ENCODE assay signal across 8 mouse cellular contexts in genomic region chr7:114253885-114254833, GRCm38 (mm10). TPM values are rescaled to one million over a fixed set of nuclear protein-coding genes. Genes with fewer than 3 reads are reported as not detected.
DNase-seq lines count a peak whose midpoint lies in the region; ATAC-seq and TF ChIP-seq lines count a peak whose summit lies in the region.

Gene Copb1 (minus strand): TSS chr7:114254711.

- peak; percentile 87 for DNase-seq in c-Kit-positive CD71-positive TER-119-positive erythroid progenitor cells, embryonic 14.5 days (ENCODE audit: low spot score)
- peak; percentile 95 to 96 for DNase-seq in heart, postnatal 10 days
- DNase-seq in layer of hippocampus, adult 11-12 months (ENCODE audit: low spot score): peak; percentile 93
- peak; percentile 94 to 96 for DNase-seq in lung, adult 18-20 months
- peak; percentile 94 for DNase-seq in testis, postnatal 14 days (ENCODE audit: low spot score)

- WGBS in forebrain, embryonic 13.5 days: 2% methylated on average over 66 of the region's 75 CpGs
- 2% methylated on average over 62 of the region's 75 CpGs for WGBS in neural tube, embryonic 15.5 days

- H3K27ac ChIP-seq in forebrain, embryonic 13.5 days: peak within 1 kb of the TSS; percentile 48; the same call in 1 of the 2 replicates
- peak within 1 kb of the TSS; percentile 70 for H3K27ac ChIP-seq in neural tube, embryonic 15.5 days (replicated peaks)

- peaks cover 4% of the 10 kb centered on the region; the same call in 1 of the 2 replicates for H3K4me1 ChIP-seq in E14TG2a.4 (replicated peaks; ENCODE audit: low read depth, low read length)
- H3K4me1 ChIP-seq in forebrain, embryonic 13.5 days: peaks cover 4% of the 10 kb centered on the region
- peaks cover 11% of the 10 kb centered on the region for H3K4me1 ChIP-seq in neural tube, embryonic 15.5 days

- peak within 1 kb of the TSS; percentile 76 for H3K4me2 ChIP-seq in forebrain, embryonic 13.5 days
- peak within 1 kb of the TSS; percentile 61 for H3K4me2 ChIP-seq in neural tube, embryonic 15.5 days

- peaks cover 31% of the 10 kb centered on the region for H3K36me3 ChIP-seq in E14TG2a.4 (ENCODE audit: insufficient read depth, low read length)
- peaks cover 29% of the 10 kb centered on the region for H3K36me3 ChIP-seq in forebrain, embryonic 13.5 days (ENCODE audit: poor library complexity, severe bottlenecking)
- H3K36me3 ChIP-seq in neural tube, embryonic 15.5 days: peaks cover 27% of the 10 kb centered on the region

- no peaks in the 10 kb centered on the region for H3K27me3 ChIP-seq in E14TG2a.4 (ENCODE audit: insufficient read depth, low read length)
- H3K27me3 ChIP-seq in forebrain, embryonic 13.5 days: no peaks in the 10 kb centered on the region
- H3K27me3 ChIP-seq in neural tube, embryonic 15.5 days (replicated peaks): no peaks in the 10 kb centered on the region

- peak within 1 kb of the TSS; percentile 95 for H3K4me3 ChIP-seq in E14TG2a.4 (replicated peaks; ENCODE audit: low read length)
- H3K4me3 ChIP-seq in forebrain, embryonic 13.5 days: peak within 1 kb of the TSS; percentile 98
- peak within 1 kb of the TSS; percentile 97 for H3K4me3 ChIP-seq in neural tube, embryonic 15.5 days (replicated peaks)

- intact Hi-C loops in heart, postnatal 10 days (cut with DNase I): loop anchor here (2.0 kb wide), 1 partner anchor 21 kb away; no protein-coding TSS in a partner anchor

- no peak for TF ChIP-seq CTCF in E14TG2a.4 (conservative IDR thresholded peaks at IDR 0.05; ENCODE audit: low read length)

- H3K9me3 ChIP-seq in E14TG2a.4 (ENCODE audit: low read length): no peaks in the 10 kb centered on the region
- no peaks in the 10 kb centered on the region for H3K9me3 ChIP-seq in forebrain, embryonic 13.5 days (replicated peaks)
- H3K9me3 ChIP-seq in neural tube, embryonic 15.5 days (replicated peaks): no peaks in the 10 kb centered on the region

- peak within 1 kb of the TSS; percentile 94 for H3K9ac ChIP-seq in forebrain, embryonic 13.5 days
- H3K9ac ChIP-seq in neural tube, embryonic 15.5 days (replicated peaks): peak within 1 kb of the TSS; percentile 77

- peak; percentile 99 for ATAC-seq in forebrain, embryonic 13.5 days
- peak; percentile 99 for ATAC-seq in neural tube, embryonic 15.5 days (ENCODE audit: low FRiP score)

RNA-seq across cellular contexts. Expression of gene Copb1, which starts in this region (rescaled TPM):
- polyA plus RNA-seq in forebrain, embryonic 13.5 days (2015; fragmentation: Nextera tagmentation; extraction: Ambion mirVana): 84.1 and 94.3 TPM in 2 replicates
- total RNA-seq in heart, postnatal 10 days (2021): 10 to 100 TPM; 63.3 to 68.6 TPM
- polyA plus RNA-seq in neural tube, embryonic 15.5 days (2015; fragmentation: Nextera tagmentation; extraction: Ambion mirVana): 83.1 and 88.6 TPM in 2 replicates

Comparison
In these comparisons a context has a peak if more than half of its experiments do, and no peak if none do; other contexts are left out.
1. Peak in every context shown above with its lines: DNase-seq, ATAC-seq, H3K4me3 ChIP-seq and H3K27ac ChIP-seq.